Mouse (Mus musculus) telencephalon, adult 2 months (tissue): ENCODE data around the gene Eif3b.

Experiments used
- DNase-seq: peaks from one replicate; pipeline ENCODE4 v3.0.0-alpha.2; 2011; ENCODE audit warnings: low read depth, low spot score

The Eif3b gene

GRCm38 (mm10) chr5:140418489-140419441 lies at the start of gene Eif3b:
TSS of gene Eif3b (plus strand) at chr5:140419328.
- peak; percentile 95 for DNase-seq

- no peak for DNase-seq
Observed at GRCm38 (mm10) chr5:140369466-140369865, 49.7 kb upstream of the Eif3b start.

DNA sequence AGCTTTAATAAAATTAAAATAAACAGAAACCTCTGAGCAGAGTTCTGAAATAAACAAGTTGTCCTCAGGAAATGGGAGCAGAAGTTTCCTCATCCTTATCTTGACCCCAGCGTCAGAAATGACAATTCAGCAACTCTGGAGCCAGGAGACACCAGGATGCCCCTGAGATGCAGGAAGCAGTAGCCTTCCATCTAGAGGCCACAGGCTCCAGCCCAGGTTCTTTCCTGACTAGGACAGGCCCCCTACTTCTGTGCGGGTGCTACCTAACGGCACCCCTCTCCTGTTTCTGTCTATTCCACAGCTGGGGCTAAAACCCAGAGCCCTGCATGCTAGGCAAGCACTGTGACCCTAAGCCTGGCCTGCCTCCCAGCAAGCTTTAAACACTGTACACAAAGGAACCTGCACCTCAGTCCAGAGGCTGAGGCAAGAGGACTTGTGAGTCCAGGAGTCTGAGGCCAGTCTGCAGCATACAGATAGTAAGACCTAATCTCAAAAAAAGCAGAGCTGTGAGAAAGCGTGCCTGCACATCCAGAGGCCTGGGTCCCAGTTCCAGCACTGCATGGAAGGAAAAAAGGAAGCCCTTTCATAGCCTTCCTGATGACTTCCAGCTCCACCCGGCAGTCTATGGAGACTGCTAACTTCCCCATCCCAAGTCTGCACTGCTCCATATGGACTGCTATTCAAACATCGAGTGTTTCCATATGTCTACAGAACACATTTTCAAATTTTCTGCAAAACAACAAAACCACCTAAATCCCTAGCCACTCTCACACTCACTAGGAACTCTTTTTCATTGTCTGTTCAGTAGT lies 48.5 kb upstream of the Eif3b start:
- no peak for DNase-seq

DNA sequence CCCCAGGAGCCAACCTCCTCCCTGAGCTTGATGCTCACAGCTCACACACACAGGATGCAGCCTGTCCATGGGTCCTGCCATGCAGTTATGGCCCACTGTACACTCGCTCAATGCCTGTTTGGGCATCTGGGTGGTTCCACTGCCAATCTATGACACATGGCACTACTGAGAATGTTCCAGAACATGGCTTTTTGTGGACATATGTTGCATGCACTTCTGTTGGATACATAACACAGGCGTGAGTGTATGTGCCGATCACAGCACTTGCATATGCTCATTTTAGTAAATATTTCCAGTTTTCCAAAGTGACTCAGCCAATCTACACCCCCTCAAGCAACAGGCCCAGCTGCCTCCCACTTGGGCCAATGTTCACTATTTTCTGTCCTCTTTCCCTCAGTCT lies 47.5 kb upstream of the Eif3b start:
- DNase-seq: peak; percentile 50

- no peak for DNase-seq
Observed at GRCm38 (mm10) chr5:140373711-140374110, 45.4 kb upstream of the Eif3b start.

DNA sequence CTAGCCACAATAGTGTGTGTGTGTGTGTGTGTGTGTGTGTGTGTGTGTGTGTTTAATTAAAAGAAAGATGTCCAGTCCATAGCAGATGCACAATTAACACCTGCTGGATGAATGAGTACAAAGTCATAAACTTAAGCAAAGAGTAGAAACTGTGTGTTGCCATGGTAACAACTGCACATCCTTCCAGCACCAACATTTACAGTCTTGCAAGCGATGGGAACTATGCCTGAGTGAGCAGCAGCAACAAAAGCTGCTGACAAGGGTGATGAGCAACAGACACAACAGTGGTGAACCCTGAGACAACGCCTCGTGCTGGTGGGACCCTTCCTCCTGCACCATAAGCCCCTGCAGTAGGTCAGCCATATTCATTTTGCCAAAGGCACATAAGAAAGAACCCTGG lies 44.9 kb upstream of the Eif3b start:
- DNase-seq: peak; percentile 53

DNA sequence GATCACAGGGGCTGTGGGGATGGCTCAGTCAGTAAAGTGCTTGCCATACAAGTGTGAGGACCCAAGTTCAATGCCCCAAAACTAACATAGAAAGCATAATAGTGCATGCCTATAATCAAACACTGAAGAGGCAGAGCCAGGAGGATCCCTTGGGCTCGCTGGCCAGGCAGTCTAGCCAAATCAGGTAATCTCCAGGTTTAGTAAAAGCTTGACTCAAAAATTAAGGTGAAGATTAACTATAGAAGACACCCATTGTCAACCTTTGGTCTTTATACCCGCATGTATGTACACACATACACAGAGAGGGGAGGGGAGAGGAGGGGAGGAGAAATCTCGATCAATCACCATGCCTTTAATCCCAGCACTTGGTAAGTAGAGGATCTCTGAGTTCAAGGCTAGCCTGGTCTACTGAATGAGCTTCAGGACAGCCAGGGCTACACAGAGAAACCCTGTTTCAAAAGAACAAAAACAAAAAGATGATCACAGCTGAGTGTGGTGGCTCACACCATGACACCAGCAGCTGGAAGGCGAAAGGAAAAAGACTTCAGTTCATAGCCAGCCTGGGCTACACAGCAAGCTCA lies 43.8 kb upstream of the Eif3b start:
- no peak for DNase-seq

- DNase-seq: no peak
Observed at GRCm38 (mm10) chr5:140378121-140378853, 40.8 kb upstream of the Eif3b start.

DNA sequence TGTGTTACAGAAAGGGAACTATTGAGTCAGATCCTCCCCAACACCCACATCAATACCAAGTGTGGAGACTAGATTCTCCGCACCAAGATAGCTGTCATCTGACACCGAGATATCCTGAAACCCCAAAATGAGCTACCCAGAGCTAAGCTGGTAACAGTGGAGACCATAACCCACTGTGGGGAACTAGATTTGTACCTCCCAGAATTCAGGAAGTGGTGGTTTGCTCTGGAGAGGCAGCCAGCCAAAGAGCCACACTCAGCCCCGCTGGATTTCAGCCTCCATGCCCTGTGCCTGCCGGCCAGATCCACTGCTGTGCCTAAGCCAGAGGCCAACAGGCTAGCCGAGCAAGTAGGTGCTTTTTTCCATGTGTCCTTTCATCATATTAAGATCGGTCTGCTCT lies 39.8 kb upstream of the Eif3b start:
- DNase-seq: no peak

GRCm38 (mm10) chr5:140381156-140381555 lies 38.0 kb upstream of the Eif3b start:
- DNase-seq: no peak

DNA sequence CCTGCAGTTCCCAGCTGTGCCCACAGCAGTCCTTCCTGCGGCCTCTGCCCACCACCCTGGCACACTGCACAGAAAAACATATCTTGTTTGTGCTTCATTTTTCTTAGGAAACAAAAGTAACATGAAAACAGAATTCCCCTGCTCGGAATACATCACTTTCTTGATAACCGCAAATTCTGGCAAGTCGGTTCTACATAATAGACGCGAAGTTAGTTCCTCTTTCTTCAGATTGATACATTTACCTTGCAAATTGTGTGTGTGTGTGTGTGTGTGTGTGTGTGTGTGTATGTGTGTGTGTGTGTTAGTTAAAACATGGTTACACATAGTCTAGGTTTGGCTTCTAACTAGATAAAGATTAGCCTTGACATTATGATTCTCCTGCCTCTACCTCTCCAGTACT lies 36.4 kb upstream of the Eif3b start:
- DNase-seq: no peak

- DNase-seq: no peak
Observed at GRCm38 (mm10) chr5:140383559-140383958, 35.6 kb upstream of the Eif3b start.

- no peak for DNase-seq
Observed at GRCm38 (mm10) chr5:140384462-140384861, 34.7 kb upstream of the Eif3b start.

GRCm38 (mm10) chr5:140387236-140387635 lies 31.9 kb upstream of the Eif3b start:
- DNase-seq: no peak

- no peak for DNase-seq
Observed at GRCm38 (mm10) chr5:140387816-140388510, 31.2 kb upstream of the Eif3b start.

- peak; percentile 58 for DNase-seq
Observed at GRCm38 (mm10) chr5:140388588-140389576, 30.2 kb upstream of the Eif3b start, which contains the start of gene Snx8. TSS of gene Snx8 (minus strand) at chr5:140389262.

- no peak for DNase-seq
Observed at GRCm38 (mm10) chr5:140389647-140390046, 29.5 kb upstream of the Eif3b start.

GRCm38 (mm10) chr5:140391435-140391834 lies 27.7 kb upstream of the Eif3b start:
- no peak for DNase-seq

DNA sequence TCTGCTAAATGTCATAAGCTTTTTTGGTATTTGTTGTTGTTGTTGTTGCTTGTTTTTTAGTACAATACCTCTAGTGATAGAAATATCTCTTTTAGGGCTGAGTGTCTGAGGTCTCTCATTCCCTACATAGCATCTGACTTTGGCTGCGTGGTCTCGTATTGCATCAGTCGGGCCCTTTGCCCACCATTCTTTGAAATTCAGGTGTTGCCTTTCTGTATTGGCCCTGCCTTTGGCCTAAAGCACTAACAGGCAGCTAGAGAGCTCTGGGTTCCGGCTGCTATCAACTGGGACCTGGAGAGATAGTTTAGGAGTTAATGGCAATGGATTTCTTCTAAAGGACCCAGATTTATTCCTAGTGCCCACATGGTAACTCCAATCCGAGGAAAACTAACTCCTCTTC lies 27.1 kb upstream of the Eif3b start:
- DNase-seq: no peak

- DNase-seq: no peak
Observed at GRCm38 (mm10) chr5:140392701-140393100, 26.4 kb upstream of the Eif3b start.
